Mouse (Mus musculus): ENCODE data around the gene Odf2.
"Not testable (repeated sequence)": the region's sequence is repeated elsewhere in the genome, so short reads cannot be mapped to it uniquely, and the experiment has no call there.

Odf2 gene

GRCm38 (mm10) chr2:29868949-29869645, 19.9 kb upstream of the Odf2 start, which contains the start of gene Cercam:
TSS of gene Cercam (plus strand) at chr2:29869164.
- in situ Hi-C loops (cut with MseI, MboI), result no loop called here

- in situ Hi-C loops (cut with MseI, MboI), result no loop called here
Measured at GRCm38 (mm10) chr2:29869646-29870451, 19.2 kb upstream of the Odf2 start.

GRCm38 (mm10) chr2:29872581-29873295, 16.3 kb upstream of the Odf2 start:
- in situ Hi-C loops (cut with MseI, MboI), result no loop called here

GRCm38 (mm10) chr2:29873801-29874200, 15.2 kb upstream of the Odf2 start:
- in situ Hi-C loops (cut with MseI, MboI), result no loop called here

GRCm38 (mm10) chr2:29878061-29878460, 11.0 kb upstream of the Odf2 start:
- in situ Hi-C loops (cut with MseI, MboI), result no loop called here

GRCm38 (mm10) chr2:29879191-29879590, 9.8 kb upstream of the Odf2 start:
- in situ Hi-C loops (cut with MseI, MboI), result no loop called here

GRCm38 (mm10) chr2:29879964-29880830, 8.8 kb upstream of the Odf2 start:
- in situ Hi-C loops (cut with MseI, MboI), result no loop called here

- in situ Hi-C loops (cut with MseI, MboI), result not testable (repeated sequence)
Measured at GRCm38 (mm10) chr2:29886659-29887292, 2.2 kb upstream of the Odf2 start.

- in situ Hi-C loops (cut with MseI, MboI), result no loop called here
Measured at GRCm38 (mm10) chr2:29889991-29890833, 1.2 kb downstream of the Odf2 start.

- in situ Hi-C loops (cut with MseI, MboI), result no loop called here
Measured at GRCm38 (mm10) chr2:29891773-29892172, 2.8 kb downstream of the Odf2 start.

GRCm38 (mm10) chr2:29896071-29896470, 7.0 kb downstream of the Odf2 start:
- in situ Hi-C loops (cut with MseI, MboI), result no loop called here

GRCm38 (mm10) chr2:29897366-29897765, 8.3 kb downstream of the Odf2 start:
- in situ Hi-C loops (cut with MseI, MboI), result no loop called here

GRCm38 (mm10) chr2:29898081-29898480, 9.1 kb downstream of the Odf2 start:
- in situ Hi-C loops (cut with MseI, MboI), result no loop called here

- in situ Hi-C loops (cut with MseI, MboI), result no loop called here
Measured at GRCm38 (mm10) chr2:29902194-29902593, 13.2 kb downstream of the Odf2 start.

GRCm38 (mm10) chr2:29908171-29908570, 19.1 kb downstream of the Odf2 start:
- in situ Hi-C loops (cut with MseI, MboI), result not testable (repeated sequence)

GRCm38 (mm10) chr2:29910042-29910441, 21.0 kb downstream of the Odf2 start:
- in situ Hi-C loops (cut with MseI, MboI), result no loop called here

GRCm38 (mm10) chr2:29917621-29918020, 28.6 kb downstream of the Odf2 start:
- in situ Hi-C loops (cut with MseI, MboI), result no loop called here

GRCm38 (mm10) chr2:29922011-29922410, 33.0 kb downstream of the Odf2 start:
- in situ Hi-C loops (cut with MseI, MboI), result no loop called here

- in situ Hi-C loops (cut with MseI, MboI), result no loop called here
Measured at GRCm38 (mm10) chr2:29926542-29926941, 37.5 kb downstream of the Odf2 start.

- in situ Hi-C loops (cut with MseI, MboI), result no loop called here
Measured at GRCm38 (mm10) chr2:29930506-29930905, 41.5 kb downstream of the Odf2 start.

Data from mouse trophoblast stem cell (cell line).